Mouse (Mus musculus): ENCODE measurements around the gene Sohlh2. TPM values are rescaled to one million over a fixed set of nuclear protein-coding genes. Genes with fewer than 3 reads are reported as not detected.
A peak's percentile ranks its signal among the peaks of the same experiment; 100 is the strongest.

Gene Sohlh2
- polyA plus RNA-seq, 1 experiment from 2014 or later = not detected

- Histone ChIP-seq H3K9ac (ENCODE audit: low read depth, low read length) (no peak overlapping the region), H3K27ac (no peak overlapping the region), H3K4me3 (replicated peaks; ENCODE audit: low read depth, low read length) (no peak overlapping the region), H3K4me1 (replicated peaks; ENCODE audit: insufficient read depth, low read length) (no peaks in the 10 kb centered on the region), H3K27me3 (ENCODE audit: insufficient read depth, low read length) (no peaks in the 10 kb centered on the region), H3K9me3 (replicated peaks; ENCODE audit: low read length) (no peaks in the 10 kb centered on the region), H3K36me3 (ENCODE audit: insufficient read depth, low read length) (no peaks in the 10 kb centered on the region), H3K4me2 (ENCODE audit: low read length) (no peak overlapping the region)
- no peak for DNase-seq (ENCODE audit: low spot score)
- TF ChIP-seq CTCF (IDR thresholded peaks at IDR 0.05; ENCODE audit: low read depth) = no peak
- 61% methylated on average over 6 of the region's 6 CpGs for WGBS
- ATAC-seq (replicated peaks; ENCODE audit: low FRiP score, low read depth) = no peak
These were observed 32.6 kb downstream of the Sohlh2 start for GRCm38 (mm10) chr3:55214413-55214812.

- H3K36me3 ChIP-seq (ENCODE audit: insufficient read depth, low read length) = no peaks in the 10 kb centered on the region
- H3K27ac ChIP-seq = no peak overlapping the region
- DNase-seq (ENCODE audit: low spot score) (no peak), ATAC-seq (replicated peaks; ENCODE audit: low FRiP score, low read depth) (no peak)
- H3K9me3 ChIP-seq (replicated peaks; ENCODE audit: low read length) = no peaks in the 10 kb centered on the region
- no peak overlapping the region for H3K9ac ChIP-seq (ENCODE audit: low read depth, low read length)
- 78% methylated on average over 2 of the region's 2 CpGs for WGBS
- TF ChIP-seq CTCF (IDR thresholded peaks at IDR 0.05; ENCODE audit: low read depth) = peak; percentile 34; the same call in 1 of the 2 replicates
- no peak overlapping the region for H3K4me2 ChIP-seq (ENCODE audit: low read length)
- no peak overlapping the region for H3K4me3 ChIP-seq (replicated peaks; ENCODE audit: low read depth, low read length)
- H3K4me1 ChIP-seq (replicated peaks; ENCODE audit: insufficient read depth, low read length) = no peaks in the 10 kb centered on the region
- no peaks in the 10 kb centered on the region for H3K27me3 ChIP-seq (ENCODE audit: insufficient read depth, low read length)
These were observed 40.7 kb downstream of the Sohlh2 start for GRCm38 (mm10) chr3:55222502-55222901.

- no peak for DNase-seq (ENCODE audit: low spot score)
- Histone ChIP-seq H3K4me2 (ENCODE audit: low read length) (no peak overlapping the region), H3K9me3 (replicated peaks; ENCODE audit: low read length) (no peaks in the 10 kb centered on the region), H3K9ac (ENCODE audit: low read depth, low read length) (no peak overlapping the region), H3K4me3 (replicated peaks; ENCODE audit: low read depth, low read length) (no peak overlapping the region), H3K36me3 (ENCODE audit: insufficient read depth, low read length) (no peaks in the 10 kb centered on the region), H3K27ac (no peak overlapping the region), H3K27me3 (ENCODE audit: insufficient read depth, low read length) (no peaks in the 10 kb centered on the region), H3K4me1 (replicated peaks; ENCODE audit: insufficient read depth, low read length) (no peaks in the 10 kb centered on the region)
- ATAC-seq (replicated peaks; ENCODE audit: low FRiP score, low read depth) = no peak
- no peak for TF ChIP-seq CTCF (IDR thresholded peaks at IDR 0.05; ENCODE audit: low read depth)
- 61% methylated on average over 3 of the region's 3 CpGs for WGBS
These were observed 42.0 kb downstream of the Sohlh2 start for GRCm38 (mm10) chr3:55223862-55224261.

GRCm38 (mm10) chr3:55226501-55227213, 44.8 kb downstream of the Sohlh2 start:
- Histone ChIP-seq H3K9me3 (replicated peaks; ENCODE audit: low read length) (no peaks in the 10 kb centered on the region), H3K4me1 (replicated peaks; ENCODE audit: insufficient read depth, low read length) (no peaks in the 10 kb centered on the region), H3K4me2 (ENCODE audit: low read length) (peak overlapping the region; percentile 3; the same call in 1 of the 2 replicates), H3K36me3 (ENCODE audit: insufficient read depth, low read length) (no peaks in the 10 kb centered on the region), H3K27me3 (ENCODE audit: insufficient read depth, low read length) (no peaks in the 10 kb centered on the region), H3K27ac (no peak overlapping the region), H3K9ac (ENCODE audit: low read depth, low read length) (no peak overlapping the region), H3K4me3 (replicated peaks; ENCODE audit: low read depth, low read length) (no peak overlapping the region)
- ATAC-seq (replicated peaks; ENCODE audit: low FRiP score, low read depth) (peak; percentile 63; the same call in 1 of the 2 replicates), DNase-seq (ENCODE audit: low spot score) (peak; percentile 34)
- whole genome bisulfite sequencing = 33% methylated on average over 18 of the region's 18 CpGs
- no peak for TF ChIP-seq CTCF (IDR thresholded peaks at IDR 0.05; ENCODE audit: low read depth)

- H3K4me2 ChIP-seq (ENCODE audit: low read length) = peak overlapping the region; percentile 3; the same call in 1 of the 2 replicates
- no peak overlapping the region for H3K4me3 ChIP-seq (replicated peaks; ENCODE audit: low read depth, low read length)
- no peaks in the 10 kb centered on the region for H3K36me3 ChIP-seq (ENCODE audit: insufficient read depth, low read length)
- H3K27me3 ChIP-seq (ENCODE audit: insufficient read depth, low read length) = no peaks in the 10 kb centered on the region
- DNase-seq (ENCODE audit: low spot score) (no peak), ATAC-seq (replicated peaks; ENCODE audit: low FRiP score, low read depth) (no peak)
- H3K4me1 ChIP-seq (replicated peaks; ENCODE audit: insufficient read depth, low read length) = no peaks in the 10 kb centered on the region
- no peak overlapping the region for H3K27ac ChIP-seq
- WGBS = 25% methylated on average over 4 of the region's 4 CpGs
- H3K9me3 ChIP-seq (replicated peaks; ENCODE audit: low read length) = no peaks in the 10 kb centered on the region
- no peak overlapping the region for H3K9ac ChIP-seq (ENCODE audit: low read depth, low read length)
- no peak for TF ChIP-seq CTCF (IDR thresholded peaks at IDR 0.05; ENCODE audit: low read depth)
These were observed 45.4 kb downstream of the Sohlh2 start for GRCm38 (mm10) chr3:55227214-55227581.

GRCm38 (mm10) chr3:55241730-55242421, 60.0 kb downstream of the Sohlh2 start, which contains the start of gene Dclk1:
Gene Dclk1, plus strand, starts transcription at chr3:55242364.
- WGBS = 35% methylated on average over 10 of the region's 10 CpGs
- peak within 1 kb of the TSS; percentile 25 for H3K9ac ChIP-seq (ENCODE audit: low read depth, low read length)
- no peaks in the 10 kb centered on the region for H3K27me3 ChIP-seq (ENCODE audit: insufficient read depth, low read length)
- H3K4me3 ChIP-seq (replicated peaks; ENCODE audit: low read depth, low read length) = peak within 1 kb of the TSS; percentile 41
- no peaks in the 10 kb centered on the region for H3K4me1 ChIP-seq (replicated peaks; ENCODE audit: insufficient read depth, low read length)
- no peak for TF ChIP-seq CTCF (IDR thresholded peaks at IDR 0.05; ENCODE audit: low read depth)
- H3K36me3 ChIP-seq (ENCODE audit: insufficient read depth, low read length) = no peaks in the 10 kb centered on the region
- H3K27ac ChIP-seq = no peak within 1 kb of the TSS
- ATAC-seq (replicated peaks; ENCODE audit: low FRiP score, low read depth) (no peak; the same call in 1 of the 2 replicates), DNase-seq (ENCODE audit: low spot score) (no peak)
- peak within 1 kb of the TSS; percentile 57 for H3K4me2 ChIP-seq (ENCODE audit: low read length)
- no peaks in the 10 kb centered on the region for H3K9me3 ChIP-seq (replicated peaks; ENCODE audit: low read length)
